8 mouse cellular contexts compared by ENCODE assay signal in genomic region chr7:47014564-47015389, GRCm38 (mm10). TPM values are rescaled to one million over a fixed set of nuclear protein-coding genes. Genes with fewer than 3 reads are reported as not detected.
A peak's percentile ranks its signal among the peaks of the same experiment; 100 is the strongest.
DNase-seq lines count a peak whose midpoint lies in the region; ATAC-seq and TF ChIP-seq lines count a peak whose summit lies in the region.

No protein-coding gene starts in this region.

- no peak for DNase-seq in forebrain, embryonic 14.5 days (ENCODE audit: low spot score)
- DNase-seq in MN1 (ENCODE audit: low spot score), result peak; percentile 69
- peak; percentile 37 for DNase-seq in liver, postnatal 0 days
- no peak for DNase-seq in right cerebral cortex, adult 18-20 months
- no peak for DNase-seq in cerebellum, adult 9-11 months
- no peak for DNase-seq in ovary, postnatal 36 days (ENCODE audit: low spot score)

- TF ChIP-seq CTCF in liver, postnatal 0 days (IDR thresholded peaks at IDR 0.05; ENCODE audit: low read depth), result no peak

- no peaks in the 10 kb centered on the region for H3K27me3 ChIP-seq in forebrain, embryonic 14.5 days (replicated peaks; ENCODE audit: control insufficient read depth, insufficient read depth, low read length)
- no peaks in the 10 kb centered on the region for H3K27me3 ChIP-seq in forebrain, embryonic 16.5 days (replicated peaks; ENCODE audit: control insufficient read depth, insufficient read depth, low read length)
- 0 out of 2 replicates have a peak, but pooled peaks cover 3% of the 10 kb centered on the region for H3K27me3 ChIP-seq in heart, embryonic 13.5 days (replicated peaks)
- no peaks in the 10 kb centered on the region for H3K27me3 ChIP-seq in liver, postnatal 0 days (ENCODE audit: insufficient read depth, low read length)

- H3K4me2 ChIP-seq in forebrain, embryonic 14.5 days (ENCODE audit: low read length), result no peak overlapping the region
- no peak overlapping the region for H3K4me2 ChIP-seq in forebrain, embryonic 16.5 days (ENCODE audit: low read length)
- peak overlapping the region; percentile 42 for H3K4me2 ChIP-seq in heart, embryonic 13.5 days
- H3K4me2 ChIP-seq in liver, postnatal 0 days (ENCODE audit: low read depth, low read length), result peak overlapping the region; percentile 62

- no peaks in the 10 kb centered on the region for H3K36me3 ChIP-seq in forebrain, embryonic 14.5 days (ENCODE audit: control insufficient read depth, insufficient read depth, low read length)
- H3K36me3 ChIP-seq in forebrain, embryonic 16.5 days (ENCODE audit: control insufficient read depth, insufficient read depth), result no peaks in the 10 kb centered on the region
- no peaks in the 10 kb centered on the region for H3K36me3 ChIP-seq in heart, embryonic 13.5 days
- H3K36me3 ChIP-seq in liver, postnatal 0 days (replicated peaks; ENCODE audit: insufficient read depth, low read length), result no peaks in the 10 kb centered on the region

- H3K4me1 ChIP-seq in forebrain, embryonic 14.5 days (ENCODE audit: control insufficient read depth, insufficient read depth, low read length), result peaks cover 11% of the 10 kb centered on the region
- H3K4me1 ChIP-seq in forebrain, embryonic 16.5 days (replicated peaks; ENCODE audit: control insufficient read depth, insufficient read depth, low read length), result peaks cover 9% of the 10 kb centered on the region
- H3K4me1 ChIP-seq in heart, embryonic 13.5 days, result peaks cover 32% of the 10 kb centered on the region
- H3K4me1 ChIP-seq in liver, postnatal 0 days (ENCODE audit: insufficient read depth), result peaks cover 29% of the 10 kb centered on the region

- no peak for ATAC-seq in forebrain, embryonic 14.5 days
- ATAC-seq in forebrain, embryonic 16.5 days, result no peak
- no peak for ATAC-seq in heart, embryonic 13.5 days (ENCODE audit: extremely low read depth, insufficient number of reproducible peaks, low FRiP score, low TSS enrichment)
- ATAC-seq in liver, postnatal 0 days, result 0 out of 2 replicates have a peak, but pooled peaks have one; percentile 2

- no peak overlapping the region for H3K9ac ChIP-seq in forebrain, embryonic 14.5 days (ENCODE audit: low read length)
- no peak overlapping the region for H3K9ac ChIP-seq in forebrain, embryonic 16.5 days (replicated peaks; ENCODE audit: low read depth, low read length)
- H3K9ac ChIP-seq in heart, embryonic 13.5 days, result peak overlapping the region; percentile 63
- 0 out of 2 replicates have a peak overlapping the region, but pooled peaks have one; percentile 1 for H3K9ac ChIP-seq in liver, postnatal 0 days (replicated peaks)

- H3K9me3 ChIP-seq in forebrain, embryonic 14.5 days (replicated peaks; ENCODE audit: control insufficient read depth, low read length), result no peaks in the 10 kb centered on the region
- H3K9me3 ChIP-seq in forebrain, embryonic 16.5 days (ENCODE audit: control insufficient read depth, low read length), result no peaks in the 10 kb centered on the region
- no peaks in the 10 kb centered on the region for H3K9me3 ChIP-seq in heart, embryonic 13.5 days
- H3K9me3 ChIP-seq in liver, postnatal 0 days (ENCODE audit: low read length), result no peaks in the 10 kb centered on the region

- H3K27ac ChIP-seq in forebrain, embryonic 14.5 days (ENCODE audit: low read depth, low read length), result peak overlapping the region; percentile 39; the same call in 1 of the 2 replicates
- no peak overlapping the region for H3K27ac ChIP-seq in forebrain, embryonic 16.5 days (ENCODE audit: low read length)
- H3K27ac ChIP-seq in heart, embryonic 13.5 days (replicated peaks), result peak overlapping the region; percentile 94
- peak overlapping the region; percentile 84 for H3K27ac ChIP-seq in liver, postnatal 0 days (ENCODE audit: low read depth)

- 63% methylated on average over 10 of the region's 11 CpGs for WGBS in forebrain, embryonic 14.5 days
- 56% methylated on average over 10 of the region's 11 CpGs for WGBS in forebrain, embryonic 16.5 days
- WGBS in heart, embryonic 13.5 days, result 45% methylated on average over 10 of the region's 11 CpGs
- whole genome bisulfite sequencing in liver, postnatal 0 days (ENCODE audit: insufficient replicate concordance), result 40% methylated on average over 10 of the region's 11 CpGs

- no peak overlapping the region for H3K4me3 ChIP-seq in forebrain, embryonic 14.5 days (ENCODE audit: low read depth, low read length)
- H3K4me3 ChIP-seq in forebrain, embryonic 16.5 days (replicated peaks; ENCODE audit: low read length), result no peak overlapping the region
- no peak overlapping the region for H3K4me3 ChIP-seq in heart, embryonic 13.5 days
- no peak overlapping the region for H3K4me3 ChIP-seq in liver, postnatal 0 days (ENCODE audit: low read depth, low read length)

- no peak for TF ChIP-seq EP300 in liver, postnatal 0 days (IDR thresholded peaks at IDR 0.05; ENCODE audit: low read depth)

RNA-seq across cellular contexts. Expression of gene Spty2d1, which starts 6.6 kb away (rescaled TPM):
- 7.8 and 9.3 TPM in 2 replicates for polyA plus RNA-seq in forebrain, embryonic 14.5 days (2014; fragmentation: Nextera tagmentation; extraction: Ambion mirVana)
- polyA plus RNA-seq in forebrain, embryonic 16.5 days (2015; fragmentation: Nextera tagmentation; extraction: Ambion mirVana), result 11.2 and 14.3 TPM in 2 replicates
- polyA plus RNA-seq in heart, embryonic 13.5 days (2015; fragmentation: Nextera tagmentation; extraction: Ambion mirVana), result 13.1 and 13.4 TPM in 2 replicates
- 6.0 and 6.4 TPM in 2 replicates for polyA plus RNA-seq in liver, postnatal 0 days (2015; fragmentation: Nextera tagmentation; extraction: Ambion mirVana)

RNA-seq across cellular contexts. Expression of gene Gm9999, which starts 31.4 kb away (rescaled TPM):
- polyA plus RNA-seq in forebrain, embryonic 14.5 days (2014; fragmentation: Nextera tagmentation; extraction: Ambion mirVana), result not detected in 2 replicates
- not detected in 2 replicates for polyA plus RNA-seq in forebrain, embryonic 16.5 days (2015; fragmentation: Nextera tagmentation; extraction: Ambion mirVana)
- polyA plus RNA-seq in heart, embryonic 13.5 days (2015; fragmentation: Nextera tagmentation; extraction: Ambion mirVana), result not detected in 2 replicates
- polyA plus RNA-seq in liver, postnatal 0 days (2015; fragmentation: Nextera tagmentation; extraction: Ambion mirVana), result not detected in 2 replicates

RNA-seq across cellular contexts. Expression of gene Tmem86a, which starts 35.6 kb away (rescaled TPM):
- 22.0 and 24.1 TPM in 2 replicates for polyA plus RNA-seq in forebrain, embryonic 14.5 days (2014; fragmentation: Nextera tagmentation; extraction: Ambion mirVana)
- 27.7 and 27.9 TPM in 2 replicates for polyA plus RNA-seq in forebrain, embryonic 16.5 days (2015; fragmentation: Nextera tagmentation; extraction: Ambion mirVana)
- polyA plus RNA-seq in heart, embryonic 13.5 days (2015; fragmentation: Nextera tagmentation; extraction: Ambion mirVana), result 22.5 and 25.1 TPM in 2 replicates
- polyA plus RNA-seq in liver, postnatal 0 days (2015; fragmentation: Nextera tagmentation; extraction: Ambion mirVana), result 35.6 and 42.0 TPM in 2 replicates

RNA-seq across cellular contexts. Expression of gene Uevld, which starts 56.5 kb away (rescaled TPM):
- 7.4 and 8.2 TPM in 2 replicates for polyA plus RNA-seq in forebrain, embryonic 14.5 days (2014; fragmentation: Nextera tagmentation; extraction: Ambion mirVana)
- 7.7 and 8.9 TPM in 2 replicates for polyA plus RNA-seq in forebrain, embryonic 16.5 days (2015; fragmentation: Nextera tagmentation; extraction: Ambion mirVana)
- 7.5 and 8.0 TPM in 2 replicates for polyA plus RNA-seq in heart, embryonic 13.5 days (2015; fragmentation: Nextera tagmentation; extraction: Ambion mirVana)
- polyA plus RNA-seq in liver, postnatal 0 days (2015; fragmentation: Nextera tagmentation; extraction: Ambion mirVana), result 2.6 and 3.2 TPM in 2 replicates

Comparison
In these comparisons a context has a peak if more than half of its experiments do, and no peak if none do; other contexts are left out.
1. DNase-seq: peak in MN1 (single experiment) and liver, postnatal 0 days (single experiment); none in forebrain, embryonic 14.5 days (single experiment), right cerebral cortex, adult 18-20 months (single experiment), cerebellum, adult 9-11 months (single experiment) and ovary, postnatal 36 days (single experiment).
2. H3K4me2 ChIP-seq: peak in heart, embryonic 13.5 days (single experiment) and liver, postnatal 0 days (single experiment); none in forebrain, embryonic 14.5 days (single experiment) and forebrain, embryonic 16.5 days (single experiment).
3. H3K9ac ChIP-seq: peak in heart, embryonic 13.5 days (single experiment) and liver, postnatal 0 days (single experiment); none in forebrain, embryonic 14.5 days (single experiment) and forebrain, embryonic 16.5 days (single experiment).